In genomic region chr13:74955876-74956275, GRCm38 (mm10) we compare ENCODE assay signal across 15 mouse cellular contexts.
DNase-seq lines count a peak whose midpoint lies in the region; ATAC-seq and TF ChIP-seq lines count a peak whose summit lies in the region.
"Had no signal": no experiment of that assay in that cellular context is flagged by ENCODE, and none has a peak within 500 bp of the region (broad histone marks: within the 10 kb centered on the region; RNA-seq: fewer than 3 reads in every experiment).

No protein-coding gene starts in this region.

- no peak overlapping the region for H3K27ac ChIP-seq in forebrain, postnatal 0 days (ENCODE audit: low read depth, low read length)
- no peak overlapping the region for H3K27ac ChIP-seq in forebrain, embryonic 13.5 days
- H3K27ac ChIP-seq in midbrain, embryonic 14.5 days (replicated peaks; ENCODE audit: low read depth, low read length), result no peak overlapping the region
- no peak overlapping the region for H3K27ac ChIP-seq in midbrain, embryonic 10.5 days (replicated peaks)
- H3K27ac ChIP-seq in liver, postnatal 0 days (ENCODE audit: low read depth), result no peak overlapping the region
- H3K27ac ChIP-seq: forebrain, embryonic 12.5 days; kidney, postnatal 0 days had no signal

- H3K9me3 ChIP-seq in forebrain, postnatal 0 days (ENCODE audit: low read length), result no peaks in the 10 kb centered on the region
- no peaks in the 10 kb centered on the region for H3K9me3 ChIP-seq in forebrain, embryonic 13.5 days (replicated peaks)
- no peaks in the 10 kb centered on the region for H3K9me3 ChIP-seq in midbrain, embryonic 14.5 days (ENCODE audit: control insufficient read depth, low read length)
- no peaks in the 10 kb centered on the region for H3K9me3 ChIP-seq in midbrain, embryonic 10.5 days (replicated peaks)
- no peaks in the 10 kb centered on the region for H3K9me3 ChIP-seq in liver, postnatal 0 days (ENCODE audit: low read length)
- H3K9me3 ChIP-seq: forebrain, embryonic 12.5 days had no signal

- H3K9ac ChIP-seq in forebrain, postnatal 0 days, result no peak overlapping the region
- no peak overlapping the region for H3K9ac ChIP-seq in forebrain, embryonic 13.5 days
- H3K9ac ChIP-seq in midbrain, embryonic 14.5 days (replicated peaks; ENCODE audit: low read length), result no peak overlapping the region
- no peak overlapping the region for H3K9ac ChIP-seq in liver, postnatal 0 days (replicated peaks)
- H3K9ac ChIP-seq: forebrain, embryonic 12.5 days had no signal

- TF ChIP-seq EP300 in liver, postnatal 0 days (IDR thresholded peaks at IDR 0.05; ENCODE audit: low read depth), result no peak

- no peak for ATAC-seq in forebrain, postnatal 0 days
- no peak for ATAC-seq in forebrain, embryonic 13.5 days
- no peak; the same call in 1 of the 2 replicates for ATAC-seq in midbrain, embryonic 14.5 days (ENCODE audit: low FRiP score, low TSS enrichment)
- ATAC-seq in liver, postnatal 0 days, result no peak

- WGBS in forebrain, postnatal 0 days, result 51% methylated on average over 1 of the region's 1 CpGs
- WGBS in forebrain, embryonic 13.5 days, result 54% methylated on average over 1 of the region's 1 CpGs
- WGBS in midbrain, embryonic 14.5 days, result 49% methylated on average over 1 of the region's 1 CpGs
- 94% methylated on average over 1 of the region's 1 CpGs for WGBS in midbrain, embryonic 10.5 days
- WGBS in liver, postnatal 0 days (ENCODE audit: insufficient replicate concordance), result 73% methylated on average over 1 of the region's 1 CpGs

- peak; percentile 13 for DNase-seq in adrenal gland, postnatal 10 days
- no peak for DNase-seq in adrenal gland, adult (ENCODE audit: inconsistent age in 2 of 2, low spot score in 1 of 2)
- peak; percentile 11 for DNase-seq in forebrain, postnatal 0 days
- peak; percentile 63 for DNase-seq in midbrain, embryonic 14.5 days
- DNase-seq in midbrain, embryonic 10.5 days (ENCODE audit: low spot score), result no peak
- DNase-seq in MN1 (ENCODE audit: low spot score), result peak; percentile 8
- no peak for DNase-seq in liver, postnatal 0 days
- DNase-seq: cerebellum, adult 11 months; kidney, adult 11 months; liver; thymus, postnatal 36 days had no signal

- no peak for TF ChIP-seq CTCF in forebrain, postnatal 0 days (IDR thresholded peaks at IDR 0.05; ENCODE audit: low read depth)
- TF ChIP-seq CTCF in liver, postnatal 0 days (IDR thresholded peaks at IDR 0.05; ENCODE audit: low read depth), result no peak

- H3K4me1 ChIP-seq in forebrain, postnatal 0 days (ENCODE audit: insufficient read depth), result no peaks in the 10 kb centered on the region
- H3K4me1 ChIP-seq in forebrain, embryonic 13.5 days, result no peaks in the 10 kb centered on the region
- no peaks in the 10 kb centered on the region for H3K4me1 ChIP-seq in midbrain, embryonic 14.5 days (ENCODE audit: control insufficient read depth, insufficient read depth, low read length)
- H3K4me1 ChIP-seq in midbrain, embryonic 10.5 days, result no peaks in the 10 kb centered on the region
- H3K4me1 ChIP-seq in liver, postnatal 0 days (ENCODE audit: insufficient read depth), result no peaks in the 10 kb centered on the region
- H3K4me1 ChIP-seq: forebrain, embryonic 12.5 days; megakaryocyte, embryonic 14.5 days had no signal

- H3K4me2 ChIP-seq in forebrain, postnatal 0 days (ENCODE audit: low read depth), result no peak overlapping the region
- H3K4me2 ChIP-seq in forebrain, embryonic 13.5 days, result no peak overlapping the region
- no peak overlapping the region for H3K4me2 ChIP-seq in midbrain, embryonic 14.5 days (ENCODE audit: low read length)
- H3K4me2 ChIP-seq in liver, postnatal 0 days (ENCODE audit: low read depth, low read length), result no peak overlapping the region
- H3K4me2 ChIP-seq: forebrain, embryonic 12.5 days had no signal

- H3K4me3 ChIP-seq in forebrain, postnatal 0 days (ENCODE audit: low read depth, low read length), result no peak overlapping the region
- H3K4me3 ChIP-seq in forebrain, embryonic 13.5 days, result no peak overlapping the region
- no peak overlapping the region for H3K4me3 ChIP-seq in midbrain, embryonic 14.5 days (replicated peaks; ENCODE audit: low read depth, low read length)
- no peak overlapping the region for H3K4me3 ChIP-seq in midbrain, embryonic 10.5 days
- no peak overlapping the region for H3K4me3 ChIP-seq in liver, postnatal 0 days (ENCODE audit: low read depth, low read length)
- H3K4me3 ChIP-seq: forebrain, embryonic 12.5 days; megakaryocyte, embryonic 14.5 days had no signal

- no peaks in the 10 kb centered on the region for H3K36me3 ChIP-seq in forebrain, postnatal 0 days (ENCODE audit: insufficient read depth)
- no peaks in the 10 kb centered on the region for H3K36me3 ChIP-seq in forebrain, embryonic 13.5 days (ENCODE audit: poor library complexity, severe bottlenecking)
- no peaks in the 10 kb centered on the region for H3K36me3 ChIP-seq in midbrain, embryonic 14.5 days (ENCODE audit: control insufficient read depth, insufficient read depth, low read length)
- no peaks in the 10 kb centered on the region for H3K36me3 ChIP-seq in midbrain, embryonic 10.5 days
- H3K36me3 ChIP-seq in liver, postnatal 0 days (replicated peaks; ENCODE audit: insufficient read depth, low read length), result no peaks in the 10 kb centered on the region
- H3K36me3 ChIP-seq: forebrain, embryonic 12.5 days had no signal

- H3K27me3 ChIP-seq in forebrain, postnatal 0 days (ENCODE audit: insufficient read depth, low read length), result no peaks in the 10 kb centered on the region
- no peaks in the 10 kb centered on the region for H3K27me3 ChIP-seq in forebrain, embryonic 13.5 days
- H3K27me3 ChIP-seq in midbrain, embryonic 14.5 days (ENCODE audit: control insufficient read depth, insufficient read depth, low read length), result no peaks in the 10 kb centered on the region
- no peaks in the 10 kb centered on the region for H3K27me3 ChIP-seq in midbrain, embryonic 10.5 days (ENCODE audit: low read depth, poor library complexity, severe bottlenecking)
- H3K27me3 ChIP-seq in liver, postnatal 0 days (ENCODE audit: insufficient read depth, low read length), result no peaks in the 10 kb centered on the region
- H3K27me3 ChIP-seq: forebrain, embryonic 12.5 days; megakaryocyte, embryonic 14.5 days had no signal

Comparison
In these comparisons a context has a peak if more than half of its experiments do, and no peak if none do; other contexts are left out.
1. DNase-seq: peak in adrenal gland, postnatal 10 days (single experiment), forebrain, postnatal 0 days (single experiment), midbrain, embryonic 14.5 days (single experiment) and MN1 (single experiment); none in adrenal gland, adult (0 of 2), midbrain, embryonic 10.5 days (single experiment) and liver, postnatal 0 days (single experiment).